Mouse (Mus musculus) lung, postnatal 0 days (tissue): Measurements from ENCODE around the gene Hexim1.

Source experiments
- CTCF ChIP-seq: IDR thresholded peaks from 2 replicates; pipeline ENCODE4 v1.5.1; 2016; ENCODE audit warnings: antibody characterized with exemption, mild to moderate bottlenecking
- EP300 ChIP-seq: IDR thresholded peaks from 2 replicates; pipeline ENCODE4 v1.6.1; 2016; ENCODE audit warnings: antibody characterized with exemption, mild to moderate bottlenecking, control low read depth

DNA sequence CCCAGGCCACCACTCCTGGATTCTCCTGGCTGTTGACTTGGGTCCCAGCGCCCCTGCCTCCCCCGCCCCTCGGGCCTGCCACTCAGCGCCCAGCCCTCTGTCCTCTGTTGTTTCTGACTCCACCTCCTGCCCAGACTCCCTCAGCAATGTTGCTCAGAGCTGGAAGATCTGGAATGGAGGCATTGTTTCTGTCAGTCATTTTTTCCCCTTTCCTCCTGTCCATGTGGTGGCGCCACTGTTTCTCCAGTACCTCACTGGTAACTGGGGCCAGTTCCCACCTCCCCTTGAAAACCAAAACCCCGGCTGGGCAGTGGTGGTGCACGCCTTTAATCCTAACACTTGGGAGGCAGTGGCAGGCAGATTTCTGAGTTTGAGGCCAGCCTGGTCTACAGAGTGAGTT, 45.4 kb downstream of the Hexim1 start:
- TF ChIP-seq CTCF: peak; percentile 43
- TF ChIP-seq EP300: no peak
